In the genomic region with DNA sequence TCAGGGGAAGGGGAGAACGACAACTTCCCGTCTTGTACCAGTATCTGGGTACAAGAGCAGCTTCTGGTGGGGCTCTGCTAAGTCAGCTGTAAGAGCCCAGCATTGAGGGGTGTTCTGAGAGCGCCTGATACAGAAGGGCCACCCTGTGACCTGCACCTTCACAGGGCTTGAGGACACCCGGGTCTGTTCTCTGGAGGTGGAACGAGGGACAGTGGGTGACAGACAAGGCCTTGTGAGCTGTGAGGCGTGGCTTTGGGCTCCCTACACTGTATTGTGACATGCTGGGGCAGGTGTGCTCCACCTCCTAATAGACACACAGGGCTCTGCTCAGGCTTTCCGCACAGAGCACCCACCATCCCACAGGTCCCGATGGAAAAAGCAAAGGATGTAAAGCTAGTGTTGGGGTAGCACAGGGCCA, we compare ENCODE assay signal across 8 mouse cellular contexts. TPM values are rescaled to one million over a fixed set of nuclear protein-coding genes. Genes with fewer than 3 reads are reported as not detected.
DNase-seq lines count a peak whose midpoint lies in the region; ATAC-seq and TF ChIP-seq lines count a peak whose summit lies in the region.

No protein-coding gene starts in this region.

- no peaks in the 10 kb centered on the region for H3K9me3 ChIP-seq in hindbrain, embryonic 14.5 days (ENCODE audit: control insufficient read depth, low read length)
- H3K9me3 ChIP-seq in midbrain, embryonic 13.5 days = no peaks in the 10 kb centered on the region

- 0 out of 2 replicates have a peak overlapping the region, but pooled peaks have one; percentile 91 for H3K27ac ChIP-seq in cortical plate, adult 2 months (ENCODE audit: insufficient read depth, low read length)
- peak overlapping the region; percentile 96 for H3K27ac ChIP-seq in hindbrain, embryonic 14.5 days
- H3K27ac ChIP-seq in midbrain, embryonic 13.5 days = peak overlapping the region; percentile 96

- peak overlapping the region; percentile 86 for H3K4me2 ChIP-seq in hindbrain, embryonic 14.5 days (replicated peaks)
- peak overlapping the region; percentile 96 for H3K4me2 ChIP-seq in midbrain, embryonic 13.5 days (replicated peaks)

- no peak for TF ChIP-seq POLR2A in lung, adult 2 months (IDR thresholded peaks at IDR 0.05; ENCODE audit: borderline replicate concordance, extremely low read depth, low read depth, low read length)
- no peak for TF ChIP-seq POLR2A in cortical plate, adult 2 months (IDR thresholded peaks at IDR 0.05; ENCODE audit: extremely low read depth, insufficient read depth, low read length)

- H3K4me1 ChIP-seq in lung, adult 2 months (ENCODE audit: control insufficient read depth, insufficient read depth, low read length) = peaks cover 25% of the 10 kb centered on the region
- peaks cover 7% of the 10 kb centered on the region; the same call in 1 of the 2 replicates for H3K4me1 ChIP-seq in cortical plate, adult 2 months (ENCODE audit: control insufficient read depth, insufficient read depth, low read length)
- H3K4me1 ChIP-seq in hindbrain, embryonic 14.5 days (replicated peaks; ENCODE audit: control insufficient read depth, insufficient read depth, low read length) = peaks cover 35% of the 10 kb centered on the region
- H3K4me1 ChIP-seq in midbrain, embryonic 13.5 days (replicated peaks) = peaks cover 45% of the 10 kb centered on the region

- ATAC-seq in hindbrain, embryonic 14.5 days (ENCODE audit: low FRiP score) = no peak
- ATAC-seq in midbrain, embryonic 13.5 days = no peak

- no peak for DNase-seq in lung, adult 2 months
- no peak for DNase-seq in lung, postnatal 10 days
- no peak for DNase-seq in hindbrain, embryonic 14.5 days (ENCODE audit: low spot score)
- DNase-seq in adrenal gland, postnatal 10 days = no peak
- DNase-seq in cerebellum, postnatal 14 days = no peak
- no peak for DNase-seq in layer of hippocampus, adult 11-12 months (ENCODE audit: low spot score)

- peak overlapping the region; percentile 96 for H3K9ac ChIP-seq in hindbrain, embryonic 14.5 days
- peak overlapping the region; percentile 94 for H3K9ac ChIP-seq in midbrain, embryonic 13.5 days (replicated peaks)

- peak overlapping the region; percentile 79 for H3K4me3 ChIP-seq in lung, adult 2 months (replicated peaks; ENCODE audit: extremely low read depth, low read depth, low read length)
- peak overlapping the region; percentile 58 for H3K4me3 ChIP-seq in cortical plate, adult 2 months (ENCODE audit: insufficient read depth, low read length)
- peak overlapping the region; percentile 88 for H3K4me3 ChIP-seq in hindbrain, embryonic 14.5 days (replicated peaks; ENCODE audit: low read length)
- H3K4me3 ChIP-seq in midbrain, embryonic 13.5 days (replicated peaks) = peak overlapping the region; percentile 86

- TF ChIP-seq CTCF in lung, adult 2 months (IDR thresholded peaks at IDR 0.05; ENCODE audit: insufficient read depth, low read length) = no peak
- TF ChIP-seq CTCF in cortical plate, adult 2 months (IDR thresholded peaks at IDR 0.05; ENCODE audit: extremely low read depth, insufficient read depth, low read length) = no peak

- no peaks in the 10 kb centered on the region for H3K27me3 ChIP-seq in hindbrain, embryonic 14.5 days (ENCODE audit: control insufficient read depth, insufficient read depth, low read length)
- peaks cover 15% of the 10 kb centered on the region; the same call in 1 of the 2 replicates for H3K27me3 ChIP-seq in midbrain, embryonic 13.5 days

- H3K36me3 ChIP-seq in hindbrain, embryonic 14.5 days (replicated peaks; ENCODE audit: control insufficient read depth, insufficient read depth) = peaks cover 34% of the 10 kb centered on the region
- H3K36me3 ChIP-seq in midbrain, embryonic 13.5 days = peaks cover 30% of the 10 kb centered on the region

- 28% methylated on average over 8 of the region's 8 CpGs for WGBS in lung, adult 2 months
- WGBS in hindbrain, embryonic 14.5 days = 30% methylated on average over 8 of the region's 8 CpGs
- WGBS in midbrain, embryonic 13.5 days = 38% methylated on average over 8 of the region's 8 CpGs

RNA-seq across cellular contexts. Expression of gene Rnpepl1, which starts 1.1 kb away (rescaled TPM):
- 249 and 277 TPM in 2 replicates for polyA plus RNA-seq in lung, adult 2 months (2012; rRNA removed)
- polyA plus RNA-seq in cortical plate, adult 2 months (2012; rRNA removed) = 38.5 and 41.1 TPM in 2 replicates
- 29.1 and 29.2 TPM in 2 replicates for polyA plus RNA-seq in hindbrain, embryonic 14.5 days (2014; fragmentation: Nextera tagmentation; extraction: Ambion mirVana)
- 20.1 and 24.8 TPM in 2 replicates for polyA plus RNA-seq in midbrain, embryonic 13.5 days (2015; fragmentation: Nextera tagmentation; extraction: Ambion mirVana)
- total RNA-seq in adrenal gland, postnatal 10 days (2021) = 10 to 100 TPM; 64.6 to 72.0 TPM

RNA-seq across cellular contexts. Expression of gene Dusp28, which starts 4.9 kb away (rescaled TPM):
- polyA plus RNA-seq in lung, adult 2 months (2012; rRNA removed) = 21.9 and 27.1 TPM in 2 replicates
- polyA plus RNA-seq in cortical plate, adult 2 months (2012; rRNA removed) = 52.9 and 55.3 TPM in 2 replicates
- 12.2 and 12.4 TPM in 2 replicates for polyA plus RNA-seq in hindbrain, embryonic 14.5 days (2014; fragmentation: Nextera tagmentation; extraction: Ambion mirVana)
- polyA plus RNA-seq in midbrain, embryonic 13.5 days (2015; fragmentation: Nextera tagmentation; extraction: Ambion mirVana) = 15.7 and 16.3 TPM in 2 replicates
- 10 to 100 TPM; 13.5 to 17.0 TPM for total RNA-seq in adrenal gland, postnatal 10 days (2021)

RNA-seq across cellular contexts. Expression of gene Ankmy1, which starts 9.0 kb away (rescaled TPM):
- 1.0 and 1.5 TPM in 2 replicates for polyA plus RNA-seq in lung, adult 2 months (2012; rRNA removed)
- polyA plus RNA-seq in cortical plate, adult 2 months (2012; rRNA removed) = 0.23 and 0.25 TPM in 2 replicates
- 1.2 and 1.5 TPM in 2 replicates for polyA plus RNA-seq in hindbrain, embryonic 14.5 days (2014; fragmentation: Nextera tagmentation; extraction: Ambion mirVana)
- 0.72 and 1.0 TPM in 2 replicates for polyA plus RNA-seq in midbrain, embryonic 13.5 days (2015; fragmentation: Nextera tagmentation; extraction: Ambion mirVana)
- under 1 TPM; 0.75 to 0.82 TPM for total RNA-seq in adrenal gland, postnatal 10 days (2021)

RNA-seq across cellular contexts. Expression of gene Capn10, which starts 22.4 kb away (rescaled TPM):
- polyA plus RNA-seq in lung, adult 2 months (2012; rRNA removed) = 26.8 and 27.3 TPM in 2 replicates
- 40.0 and 42.0 TPM in 2 replicates for polyA plus RNA-seq in cortical plate, adult 2 months (2012; rRNA removed)
- 48.2 and 50.6 TPM in 2 replicates for polyA plus RNA-seq in hindbrain, embryonic 14.5 days (2014; fragmentation: Nextera tagmentation; extraction: Ambion mirVana)
- polyA plus RNA-seq in midbrain, embryonic 13.5 days (2015; fragmentation: Nextera tagmentation; extraction: Ambion mirVana) = 62.6 and 63.2 TPM in 2 replicates
- 10 to 100 TPM; 16.8 to 22.4 TPM for total RNA-seq in adrenal gland, postnatal 10 days (2021)

RNA-seq across cellular contexts. Expression of gene Gpr35, which starts 38.9 kb away (rescaled TPM):
- 5.5 and 8.2 TPM in 2 replicates for polyA plus RNA-seq in lung, adult 2 months (2012; rRNA removed)
- 0.21 and 0.26 TPM in 2 replicates for polyA plus RNA-seq in cortical plate, adult 2 months (2012; rRNA removed)
- polyA plus RNA-seq in hindbrain, embryonic 14.5 days (2014; fragmentation: Nextera tagmentation; extraction: Ambion mirVana) = 0.32 and 0.98 TPM in 2 replicates
- polyA plus RNA-seq in midbrain, embryonic 13.5 days (2015; fragmentation: Nextera tagmentation; extraction: Ambion mirVana) = 0.34 and 0.44 TPM in 2 replicates
- 1 to 10 TPM in 1 of 2 experiments, under 1 TPM in 1; 0.97 to 1.7 TPM for total RNA-seq in adrenal gland, postnatal 10 days (2021)
